8 mouse cellular contexts compared by ENCODE assay signal in genomic region chr1:72536611-72537351, GRCm38 (mm10). TPM values are rescaled to one million over a fixed set of nuclear protein-coding genes. Genes with fewer than 3 reads are reported as not detected.
DNase-seq lines count a peak whose midpoint lies in the region; ATAC-seq and TF ChIP-seq lines count a peak whose summit lies in the region.

TSS of gene March4 (minus strand) at chr1:72536930.

- peak within 1 kb of the TSS; percentile 59 for H3K4me2 ChIP-seq in embryonic facial prominence, embryonic 12.5 days (replicated peaks)
- peak within 1 kb of the TSS; percentile 53 for H3K4me2 ChIP-seq in heart, postnatal 0 days (ENCODE audit: low read depth, low read length)
- H3K4me2 ChIP-seq in liver, embryonic 15.5 days = peak within 1 kb of the TSS; percentile 43
- H3K4me2 ChIP-seq in neural tube, embryonic 13.5 days = peak within 1 kb of the TSS; percentile 66

- H3K9ac ChIP-seq in embryonic facial prominence, embryonic 12.5 days = peak within 1 kb of the TSS; percentile 15; the same call in 1 of the 2 replicates
- H3K9ac ChIP-seq in heart, postnatal 0 days (replicated peaks; ENCODE audit: low read depth, low read length) = no peak within 1 kb of the TSS
- no peak within 1 kb of the TSS for H3K9ac ChIP-seq in liver, embryonic 15.5 days
- peak within 1 kb of the TSS; percentile 87 for H3K9ac ChIP-seq in neural tube, embryonic 13.5 days

- peak within 1 kb of the TSS; percentile 26 for H3K4me3 ChIP-seq in embryonic facial prominence, embryonic 12.5 days
- H3K4me3 ChIP-seq in heart, postnatal 0 days (ENCODE audit: low read depth, low read length) = peak within 1 kb of the TSS; percentile 29
- no peak within 1 kb of the TSS for H3K4me3 ChIP-seq in liver, embryonic 15.5 days (replicated peaks)
- H3K4me3 ChIP-seq in neural tube, embryonic 13.5 days = peak within 1 kb of the TSS; percentile 68

- no peak within 1 kb of the TSS for H3K27ac ChIP-seq in embryonic facial prominence, embryonic 12.5 days
- H3K27ac ChIP-seq in heart, postnatal 0 days (ENCODE audit: low read depth) = no peak within 1 kb of the TSS
- H3K27ac ChIP-seq in liver, embryonic 15.5 days (replicated peaks) = no peak within 1 kb of the TSS
- peak within 1 kb of the TSS; percentile 92 for H3K27ac ChIP-seq in neural tube, embryonic 13.5 days (replicated peaks)

- no peak for TF ChIP-seq CTCF in heart, postnatal 0 days (IDR thresholded peaks at IDR 0.05; ENCODE audit: low read depth)

- peaks cover 9% of the 10 kb centered on the region for H3K4me1 ChIP-seq in embryonic facial prominence, embryonic 12.5 days
- H3K4me1 ChIP-seq in heart, postnatal 0 days (ENCODE audit: control insufficient read depth, insufficient read depth) = peaks cover 8% of the 10 kb centered on the region; the same call in 1 of the 2 replicates
- 0 out of 2 replicates have a peak, but pooled peaks cover 5% of the 10 kb centered on the region for H3K4me1 ChIP-seq in liver, embryonic 15.5 days (replicated peaks)
- H3K4me1 ChIP-seq in neural tube, embryonic 13.5 days (replicated peaks) = peaks cover 57% of the 10 kb centered on the region

- peak; percentile 85 for ATAC-seq in embryonic facial prominence, embryonic 12.5 days (ENCODE audit: insufficient number of reproducible peaks, insufficient read depth, low FRiP score, low TSS enrichment)
- peak; percentile 77 for ATAC-seq in heart, postnatal 0 days (ENCODE audit: insufficient read depth, low read depth)
- ATAC-seq in liver, embryonic 15.5 days (ENCODE audit: insufficient read depth) = no peak
- peak; percentile 82 for ATAC-seq in neural tube, embryonic 13.5 days (ENCODE audit: low read depth)

- peaks cover 46% of the 10 kb centered on the region for H3K27me3 ChIP-seq in embryonic facial prominence, embryonic 12.5 days
- peaks cover 34% of the 10 kb centered on the region for H3K27me3 ChIP-seq in heart, postnatal 0 days (ENCODE audit: control insufficient read depth, insufficient read depth, low read length)
- peaks cover 35% of the 10 kb centered on the region for H3K27me3 ChIP-seq in liver, embryonic 15.5 days
- H3K27me3 ChIP-seq in neural tube, embryonic 13.5 days = 0 out of 2 replicates have a peak, but pooled peaks cover 8% of the 10 kb centered on the region

- no peak for TF ChIP-seq EP300 in heart, postnatal 0 days (IDR thresholded peaks at IDR 0.05; ENCODE audit: low read depth)

- H3K36me3 ChIP-seq in embryonic facial prominence, embryonic 12.5 days = no peaks in the 10 kb centered on the region
- H3K36me3 ChIP-seq in heart, postnatal 0 days (replicated peaks; ENCODE audit: control insufficient read depth, insufficient read depth, low read length) = no peaks in the 10 kb centered on the region
- no peaks in the 10 kb centered on the region for H3K36me3 ChIP-seq in liver, embryonic 15.5 days (replicated peaks)
- no peaks in the 10 kb centered on the region for H3K36me3 ChIP-seq in neural tube, embryonic 13.5 days

- peak; percentile 64 for DNase-seq in layer of hippocampus, adult 11-12 months (ENCODE audit: low spot score)
- DNase-seq in layer of hippocampus, adult 9-10 months (ENCODE audit: low spot score) = no peak
- DNase-seq in heart, postnatal 0 days (ENCODE audit: low spot score) = peak; percentile 36
- peak; percentile 64 to 74 for DNase-seq in kidney, postnatal 25 days
- peak; percentile 55 for DNase-seq in thymus, postnatal 14 days

- no peaks in the 10 kb centered on the region for H3K9me3 ChIP-seq in embryonic facial prominence, embryonic 12.5 days
- no peaks in the 10 kb centered on the region for H3K9me3 ChIP-seq in heart, postnatal 0 days (replicated peaks; ENCODE audit: control insufficient read depth, low read length)
- H3K9me3 ChIP-seq in liver, embryonic 15.5 days (replicated peaks) = no peaks in the 10 kb centered on the region
- no peaks in the 10 kb centered on the region for H3K9me3 ChIP-seq in neural tube, embryonic 13.5 days

- under 1% methylated on average over 41 of the region's 41 CpGs for WGBS in embryonic facial prominence, embryonic 12.5 days
- under 1% methylated on average over 41 of the region's 41 CpGs for WGBS in heart, postnatal 0 days
- 2% methylated on average over 41 of the region's 41 CpGs for WGBS in liver, embryonic 15.5 days (ENCODE audit: insufficient replicate concordance)
- WGBS in neural tube, embryonic 13.5 days = 2% methylated on average over 41 of the region's 41 CpGs

RNA-seq across cellular contexts. Expression of gene March4, which starts in this region (rescaled TPM):
- 0.04 and 0.06 TPM in 2 replicates for polyA plus RNA-seq in embryonic facial prominence, embryonic 12.5 days (2016; fragmentation: Nextera tagmentation; extraction: Ambion mirVana)
- total RNA-seq in heart, postnatal 0 days (2014; rRNA removed; ENCODE audit: low replicate concordance) = not detected in 2 replicates
- polyA plus RNA-seq in heart, postnatal 0 days (2015; fragmentation: Nextera tagmentation; extraction: Ambion mirVana) = 0.03 TPM in 1 of 2 replicates, not detected in the other
- 0.03 TPM in 1 of 2 replicates, not detected in the other for polyA plus RNA-seq in liver, embryonic 15.5 days (2015; fragmentation: Nextera tagmentation; extraction: Ambion mirVana)
- polyA plus RNA-seq in neural tube, embryonic 13.5 days (2015; fragmentation: Nextera tagmentation; extraction: Ambion mirVana) = 7.2 and 7.8 TPM in 2 replicates

Comparison
In these comparisons a context has a peak if more than half of its experiments do, and no peak if none do; other contexts are left out.
1. Peak in ATAC-seq, H3K4me3 ChIP-seq, H3K9ac ChIP-seq and H3K4me2 ChIP-seq in embryonic facial prominence, embryonic 12.5 days; RNA of the gene not detected or under 1 TPM.
2. Peak in DNase-seq, ATAC-seq, H3K4me3 ChIP-seq and H3K4me2 ChIP-seq in heart, postnatal 0 days; RNA of the gene not detected or under 1 TPM.